Mouse (Mus musculus) liver (tissue): ENCODE data around the gene Rundc1.
"Not testable (repeated sequence)": the region's sequence is repeated elsewhere in the genome, so short reads cannot be mapped to it uniquely, and the experiment has no call there.

ENCODE experiments used
- DNase-seq: peaks from one replicate; pipeline ENCODE4 v3.0.0-alpha.2; 2020; ENCODE audit warnings: mixed read lengths

Rundc1 gene

GRCm38 (mm10) chr11:101424925-101425813, at the start of gene Rundc1, which contains the start of gene Ptges3l:
Gene Rundc1, plus strand, starts transcription at chr11:101425085.
Gene Ptges3l, minus strand, starts transcription at chr11:101425333.
- DNase-seq = peak; percentile 97

GRCm38 (mm10) chr11:101378196-101378595, 46.7 kb upstream of the Rundc1 start:
- DNase-seq = not testable (repeated sequence)

GRCm38 (mm10) chr11:101378926-101379325, 46.0 kb upstream of the Rundc1 start:
- no peak for DNase-seq

- DNase-seq = no peak
These were observed 43.1 kb upstream of the Rundc1 start for GRCm38 (mm10) chr11:101381817-101382216.

GRCm38 (mm10) chr11:101395110-101395509, 29.8 kb upstream of the Rundc1 start:
- DNase-seq = peak; percentile 79

- no peak for DNase-seq
These were observed 9.6 kb upstream of the Rundc1 start for GRCm38 (mm10) chr11:101415306-101415705.

GRCm38 (mm10) chr11:101416433-101417100, 8.3 kb upstream of the Rundc1 start:
- peak; percentile 63 for DNase-seq

- DNase-seq = peak; percentile 85
These were observed 7.6 kb upstream of the Rundc1 start, which contains the start of gene Aarsd1 for GRCm38 (mm10) chr11:101417101-101417855. Gene Aarsd1, minus strand, starts transcription at chr11:101417615.

- no peak for DNase-seq
These were observed 5.9 kb upstream of the Rundc1 start for GRCm38 (mm10) chr11:101418991-101419390.

- peak; percentile 44 for DNase-seq
These were observed 5.3 kb upstream of the Rundc1 start for GRCm38 (mm10) chr11:101419610-101420009.

GRCm38 (mm10) chr11:101420148-101420547, 4.7 kb upstream of the Rundc1 start:
- no peak for DNase-seq

- DNase-seq = no peak
These were observed 607 bp upstream of the Rundc1 start, which contains the start of gene Gm27029 for GRCm38 (mm10) chr11:101424105-101424851. Gene Gm27029, minus strand, starts transcription at chr11:101424796.

GRCm38 (mm10) chr11:101426165-101426564, 1.3 kb downstream of the Rundc1 start:
- DNase-seq = no peak

GRCm38 (mm10) chr11:101431327-101431726, 6.4 kb downstream of the Rundc1 start:
- no peak for DNase-seq

GRCm38 (mm10) chr11:101433396-101433795, 8.5 kb downstream of the Rundc1 start:
- no peak for DNase-seq

GRCm38 (mm10) chr11:101435831-101436230, 10.9 kb downstream of the Rundc1 start:
- DNase-seq = no peak

- no peak for DNase-seq
These were observed 12.0 kb downstream of the Rundc1 start for GRCm38 (mm10) chr11:101436916-101437315.

- not testable (repeated sequence) for DNase-seq
These were observed 13.1 kb downstream of the Rundc1 start for GRCm38 (mm10) chr11:101438006-101438405.

GRCm38 (mm10) chr11:101441450-101442126, 16.7 kb downstream of the Rundc1 start:
- not testable (repeated sequence) for DNase-seq

GRCm38 (mm10) chr11:101442127-101442693, 17.3 kb downstream of the Rundc1 start, which contains the start of gene Rpl27:
Gene Rpl27, plus strand, starts transcription at chr11:101442298.
- DNase-seq = peak; percentile 99

- DNase-seq = no peak
These were observed 17.9 kb downstream of the Rundc1 start for GRCm38 (mm10) chr11:101442760-101443159.
